Mouse (Mus musculus) induced T-regulatory cell, adult 2 months (primary cell): Measurements from ENCODE around the gene Limd1.

Experiments
- DNase-seq: peaks from one replicate; pipeline ENCODE4 v3.0.0-alpha.2; 2012; ENCODE audit warnings: low read depth

Limd1 gene

DNA sequence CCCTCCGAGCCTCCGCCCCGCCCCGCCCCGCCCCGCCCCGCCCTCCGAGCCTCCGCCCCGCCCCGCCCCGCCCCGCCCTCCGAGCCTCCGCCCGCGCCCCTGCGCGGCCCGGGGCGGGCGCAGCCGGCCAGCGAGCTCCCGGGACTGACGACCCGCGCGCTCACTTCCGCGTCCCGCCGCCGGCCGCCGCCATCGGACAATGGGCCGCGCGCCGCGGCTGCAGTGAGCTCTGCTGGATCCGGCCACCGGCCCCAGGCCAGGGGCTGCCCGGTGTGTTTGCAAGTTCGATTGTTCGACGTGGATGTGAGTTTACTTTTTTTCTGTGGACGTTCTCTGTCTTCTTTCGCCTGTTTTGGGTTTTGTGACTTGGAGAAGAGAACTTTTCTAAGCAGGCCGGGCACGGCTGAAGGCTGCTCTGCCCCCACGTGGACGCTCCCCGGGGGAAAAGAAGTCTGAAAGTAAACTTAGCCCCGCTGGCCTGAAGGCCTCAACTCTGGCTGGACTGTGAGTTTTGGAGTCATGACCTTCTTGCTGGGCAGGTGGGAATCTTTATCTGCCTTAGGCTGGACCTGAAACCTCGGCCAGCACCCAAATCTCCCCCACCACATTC, at the start of gene Limd1:
Gene Limd1, plus strand, starts transcription at position 121 of the 610 bp plus-strand sequence.
- DNase-seq, result peak; percentile 79

- no peak for DNase-seq
Measured at GRCm38 (mm10) chr9:123429863-123430262, 48.6 kb upstream of the Limd1 start.

DNA sequence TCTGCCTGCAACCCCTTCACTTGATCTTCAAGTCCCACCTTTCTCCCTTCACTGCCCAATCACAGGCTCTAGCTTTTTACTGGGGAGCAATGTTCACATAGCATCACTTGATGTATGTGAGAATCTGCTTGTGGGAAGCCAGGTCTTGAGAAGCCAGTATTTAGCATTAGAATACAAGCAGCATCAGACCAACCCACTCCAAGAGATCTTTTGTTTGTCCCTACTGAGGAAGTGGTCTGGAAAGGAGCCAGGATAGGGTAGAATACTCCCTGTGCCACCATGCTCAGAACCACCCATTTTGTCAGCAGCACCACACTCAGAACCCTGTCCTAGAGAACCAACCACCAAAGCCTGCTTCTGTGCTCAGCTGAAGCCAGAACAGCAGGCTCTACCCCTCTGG, 47.5 kb upstream of the Limd1 start:
- no peak for DNase-seq

GRCm38 (mm10) chr9:123438223-123438622, 40.3 kb upstream of the Limd1 start:
- no peak for DNase-seq

DNA sequence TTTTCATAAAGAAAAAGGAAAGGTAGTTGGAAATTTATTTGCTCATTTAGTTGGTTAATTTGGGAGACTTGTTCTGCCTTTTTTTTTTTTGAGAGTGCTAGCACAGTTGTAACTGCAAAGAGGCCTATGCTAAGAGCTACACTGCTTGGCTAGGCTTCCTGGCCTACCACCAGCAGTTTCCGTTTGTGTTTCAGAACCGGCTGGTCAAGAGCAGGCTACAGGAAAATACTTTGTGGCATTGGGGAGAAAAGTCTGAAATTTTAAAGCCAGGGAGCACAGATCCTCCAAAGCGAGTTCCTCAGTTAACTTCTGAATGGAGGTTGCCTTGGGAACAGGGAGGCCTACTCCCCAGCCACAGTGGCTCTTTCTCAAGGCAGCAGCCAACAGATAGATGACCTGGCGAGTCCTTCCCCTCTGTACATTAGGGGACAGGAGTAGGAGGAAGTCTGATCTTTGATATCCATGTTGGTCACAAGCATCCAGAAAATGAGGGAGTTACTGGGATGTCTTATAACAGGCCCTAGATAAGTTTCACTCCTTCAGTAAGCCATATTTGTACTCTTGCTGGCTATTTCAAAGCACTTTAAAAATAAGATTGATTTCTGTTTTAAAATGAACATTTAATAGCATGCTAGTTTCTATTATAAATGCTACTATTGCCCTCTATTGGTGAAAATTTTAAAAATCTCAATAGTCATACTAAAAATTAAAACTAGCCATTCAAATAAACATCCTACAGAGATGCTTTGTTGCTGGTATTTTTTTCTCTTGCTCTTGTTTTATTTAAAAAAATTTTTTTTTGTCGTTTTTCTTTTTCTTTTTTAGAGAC, 38.1 kb upstream of the Limd1 start:
- DNase-seq, result peak; percentile 25

GRCm38 (mm10) chr9:123447101-123447500, 31.4 kb upstream of the Limd1 start:
- peak; percentile 62 for DNase-seq

- DNase-seq, result no peak
Measured at GRCm38 (mm10) chr9:123448594-123448993, 29.9 kb upstream of the Limd1 start.

DNA sequence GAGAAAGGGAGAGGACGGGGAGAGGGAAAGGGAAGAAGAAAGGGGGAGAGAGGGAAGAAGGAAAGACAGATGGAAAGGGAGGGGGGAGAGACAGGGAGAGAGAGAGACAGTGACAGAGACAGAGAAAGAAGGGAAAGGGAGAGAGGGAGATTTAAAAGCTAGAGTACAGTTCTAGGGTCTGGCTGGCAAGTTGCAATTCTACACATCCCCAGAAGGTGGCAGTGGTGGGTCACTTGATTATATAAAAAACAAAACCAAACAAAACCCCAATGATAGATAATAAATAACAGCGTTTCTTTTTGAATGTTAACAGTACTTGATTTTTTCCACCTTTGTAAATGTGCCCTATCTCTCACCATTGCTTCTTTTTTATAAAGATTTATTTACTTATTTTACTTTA, 28.3 kb upstream of the Limd1 start:
- DNase-seq, result peak; percentile 85

DNA sequence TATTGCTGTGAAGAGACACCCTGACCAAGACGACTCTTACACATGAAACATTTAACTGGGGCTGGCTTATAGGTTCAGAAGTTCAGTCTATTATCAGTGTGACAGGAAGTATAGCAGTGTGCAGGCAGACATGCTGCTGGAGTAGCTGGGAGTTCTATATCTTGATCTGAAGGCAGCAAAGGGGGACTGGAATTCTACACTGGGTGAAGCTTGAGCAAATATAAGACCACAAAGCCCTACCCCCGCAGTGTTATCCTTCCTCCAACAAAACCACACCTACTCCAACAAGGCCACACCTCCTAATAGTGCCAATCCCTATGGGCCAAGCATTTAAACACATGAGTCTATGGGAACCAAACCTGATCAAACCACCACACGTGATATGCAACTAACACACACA, 26.7 kb upstream of the Limd1 start:
- no peak for DNase-seq

GRCm38 (mm10) chr9:123456634-123457602, 21.6 kb upstream of the Limd1 start:
- no peak for DNase-seq

- no peak for DNase-seq
Measured at GRCm38 (mm10) chr9:123457603-123458002, 20.9 kb upstream of the Limd1 start.

- DNase-seq, result no peak
Measured at GRCm38 (mm10) chr9:123467141-123467620, 11.3 kb upstream of the Limd1 start.

DNA sequence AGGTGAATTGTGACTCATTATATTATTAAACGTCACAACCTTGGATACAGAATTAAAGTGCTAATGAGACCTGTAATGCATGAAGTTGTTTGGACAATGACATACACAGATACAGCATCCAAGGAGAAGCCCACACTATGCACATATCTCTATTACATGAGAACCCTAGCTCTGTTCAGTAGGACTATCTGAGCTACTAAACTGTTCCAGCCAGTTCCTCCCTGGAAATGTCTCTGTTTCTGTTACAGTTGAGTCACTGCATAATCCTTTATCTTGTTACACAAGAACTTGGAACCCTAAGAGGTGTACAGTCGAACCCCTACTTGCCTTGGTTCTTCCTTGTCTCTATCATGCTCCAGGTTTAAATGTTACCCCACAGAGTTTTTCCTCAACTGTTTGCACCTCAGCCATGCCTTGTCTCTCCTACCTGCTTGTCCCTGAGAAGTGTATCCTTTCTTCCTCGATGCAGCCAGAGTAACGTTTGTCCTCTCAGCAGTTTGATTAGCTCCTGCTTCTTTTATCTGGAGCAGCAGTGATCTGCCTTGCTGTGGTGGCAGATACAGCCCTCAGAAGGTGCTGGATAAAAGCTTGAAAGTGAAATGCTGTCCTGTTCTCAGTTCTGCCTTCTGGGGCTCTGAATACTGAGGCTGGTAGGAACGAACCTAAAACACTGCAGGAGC, 10.0 kb upstream of the Limd1 start:
- no peak for DNase-seq

DNA sequence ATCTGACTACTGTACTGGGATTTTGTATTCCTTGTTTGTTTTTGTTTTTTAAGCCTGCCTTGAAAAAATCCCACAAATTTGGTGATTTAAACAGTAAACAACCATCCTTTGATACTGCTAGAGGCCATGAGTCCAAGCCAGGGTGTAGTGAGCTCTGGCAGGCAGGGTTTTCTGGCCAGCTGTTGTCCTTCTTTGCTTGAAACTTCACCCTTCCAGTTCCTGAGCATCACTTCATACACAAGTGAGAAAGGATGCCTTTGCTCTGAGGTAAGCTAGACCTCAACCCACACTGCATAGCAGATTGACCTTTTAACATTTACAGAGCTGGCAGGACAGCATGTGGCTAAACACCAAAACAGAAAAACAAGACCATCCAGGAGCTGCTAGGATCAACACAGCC, 9.4 kb upstream of the Limd1 start:
- no peak for DNase-seq

DNA sequence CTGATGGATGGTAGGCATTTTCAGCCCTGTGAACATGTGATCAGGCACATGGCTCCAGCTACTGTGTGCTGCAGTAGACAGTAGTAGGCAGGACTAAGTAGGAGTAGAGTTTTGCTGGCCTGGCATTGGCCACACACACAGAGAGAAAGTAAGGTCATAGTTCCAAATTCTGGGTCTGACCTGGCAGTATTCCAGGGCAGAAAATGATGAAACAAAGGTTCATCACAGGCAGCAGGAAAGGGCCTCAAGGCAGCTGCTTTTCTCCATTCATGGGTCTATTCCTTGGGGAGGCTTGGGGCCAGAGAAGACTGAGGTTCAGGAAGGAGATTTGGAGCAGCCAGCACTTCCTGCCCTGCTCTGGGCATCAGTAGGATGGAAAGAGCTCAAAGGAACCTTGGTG, 5.1 kb upstream of the Limd1 start:
- no peak for DNase-seq

DNA sequence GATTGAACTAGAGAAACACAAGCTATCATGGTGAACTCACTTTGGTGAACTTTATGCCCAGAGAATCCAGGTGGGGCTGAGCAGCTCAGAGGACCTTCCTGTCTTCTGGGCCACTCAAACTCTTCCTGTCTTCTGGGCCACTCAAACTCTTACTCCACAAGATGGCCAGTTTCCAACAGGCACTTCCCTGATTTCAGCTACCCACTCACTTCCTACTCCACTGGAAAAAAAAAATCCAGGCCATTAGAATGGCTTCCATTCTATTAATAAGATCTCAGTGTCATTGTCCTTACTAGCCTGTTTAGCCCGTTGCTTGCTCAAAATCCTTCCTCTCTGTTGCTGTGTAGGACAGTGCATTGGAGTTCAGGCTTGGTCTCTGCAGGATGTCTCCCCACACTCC, 2.9 kb upstream of the Limd1 start:
- no peak for DNase-seq

DNA sequence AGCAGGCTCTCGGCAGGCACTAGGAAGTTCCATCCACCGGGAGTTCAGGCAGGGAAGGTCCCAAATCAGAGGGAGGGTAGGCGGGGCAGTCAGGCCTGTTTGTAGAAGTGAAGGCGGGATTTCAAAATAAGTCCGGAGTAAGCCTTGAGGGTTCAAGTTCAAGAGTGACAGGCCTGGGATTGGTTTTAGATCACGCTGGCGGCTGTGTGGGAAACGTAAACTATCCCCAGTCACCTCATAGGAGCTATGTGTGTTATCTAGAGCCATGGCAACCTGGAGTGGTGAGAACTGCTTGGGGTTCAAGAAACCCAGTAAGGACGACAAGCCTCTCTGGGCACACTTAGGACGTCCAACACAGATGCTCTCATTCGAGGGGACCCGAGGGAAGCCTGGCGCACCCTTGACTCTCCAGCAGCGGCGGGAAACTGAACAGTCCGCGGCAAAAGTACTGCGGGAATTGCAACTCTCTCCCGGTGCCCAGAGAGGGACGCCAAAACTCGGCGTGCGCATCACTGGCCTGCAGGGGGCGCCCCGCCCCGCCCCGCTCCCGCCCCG, 398 bp upstream of the Limd1 start:
- peak; percentile 77 for DNase-seq

DNA sequence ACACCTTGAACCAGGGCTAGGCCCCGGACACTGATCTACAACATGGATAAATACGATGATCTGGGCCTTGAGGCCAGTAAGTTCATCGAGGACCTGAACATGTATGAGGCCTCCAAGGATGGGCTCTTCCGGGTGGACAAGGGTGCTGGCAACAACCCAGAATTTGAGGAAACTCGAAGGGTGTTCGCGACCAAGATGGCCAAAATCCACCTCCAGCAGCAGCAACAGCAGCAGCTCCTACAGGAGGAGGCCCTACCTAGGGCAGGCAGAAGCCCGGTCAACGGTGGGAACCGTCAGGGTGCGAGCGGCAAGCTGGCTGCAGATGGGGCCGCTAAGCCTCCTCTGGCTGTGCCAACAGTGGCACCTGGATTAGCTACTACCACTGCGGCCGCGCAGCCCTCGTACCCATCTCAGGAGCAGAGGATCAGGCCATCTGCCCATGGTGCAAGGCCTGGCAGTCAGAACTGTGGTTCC, 727 bp downstream of the Limd1 start:
- DNase-seq, result peak; percentile 56

GRCm38 (mm10) chr9:123479876-123480252, 1.4 kb downstream of the Limd1 start:
- DNase-seq, result peak; percentile 14

DNA sequence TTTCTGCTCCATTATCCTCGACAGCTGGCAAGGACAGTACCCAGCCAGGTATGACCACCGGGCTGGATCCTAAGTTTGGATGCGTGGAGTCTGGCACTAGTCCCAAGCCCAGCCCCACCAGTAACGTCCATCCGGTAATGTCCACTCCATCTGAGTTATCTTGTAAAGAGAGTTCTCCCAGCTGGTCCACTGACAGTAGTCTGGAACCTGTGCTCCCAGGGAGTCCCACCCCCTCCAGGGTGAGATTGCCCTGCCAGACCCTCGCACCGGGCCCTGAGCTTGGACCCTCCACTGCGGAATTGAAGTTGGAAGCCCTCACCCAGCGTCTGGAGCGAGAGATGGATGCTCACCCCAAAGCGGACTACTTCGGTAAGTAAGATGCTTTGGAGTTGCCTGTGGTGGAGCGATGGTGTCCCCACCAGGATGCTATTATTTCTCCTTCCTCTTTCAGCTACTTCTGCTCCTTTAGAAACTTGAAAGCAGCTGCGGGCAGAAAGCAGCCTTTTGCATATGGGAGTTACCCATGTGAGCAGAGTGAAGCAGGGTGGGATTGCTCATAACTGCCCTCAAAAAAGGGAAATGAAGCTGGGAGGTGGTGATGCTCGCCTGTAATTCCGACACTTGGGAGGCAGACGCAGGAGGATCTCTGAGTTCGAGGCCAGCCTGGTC, 1.9 kb downstream of the Limd1 start:
- peak; percentile 37 for DNase-seq

- DNase-seq, result peak; percentile 17
Measured at GRCm38 (mm10) chr9:123481136-123481535, 2.6 kb downstream of the Limd1 start.
